Mouse (Mus musculus) stomach, embryonic 16.5 days (tissue): ENCODE data around the gene Guca1a. TPM values are rescaled to one million over a fixed set of nuclear protein-coding genes. Genes with fewer than 3 reads are reported as not detected.

Source experiments
- ATAC-seq: fragments of 200-750 bp; cut with Nextera tagmentation; 2 replicates; pipeline ENCODE4 v1.8.0; 2017; ENCODE audit warnings: moderate number of reproducible peaks, moderate TSS enrichment; ENCODE audit not compliant: insufficient read depth, low FRiP score
- H3K27ac ChIP-seq: fragments of 300-500 bp; sonication (generic); 2 replicates; pipeline ENCODE4 v1.5.1; 2014; ENCODE audit warnings: low read length
- H3K27me3 ChIP-seq: fragments of 300-500 bp; sonication (generic); 2 replicates; pipeline ENCODE4 v1.6.1; 2014; ENCODE audit warnings: low read length, control low read depth, mixed read lengths; ENCODE audit not compliant: control insufficient read depth, insufficient read depth
- H3K36me3 ChIP-seq: fragments of 300-500 bp; sonication (generic); 2 replicates; pipeline ENCODE4 v1.6.1; 2014; ENCODE audit warnings: low read length; ENCODE audit not compliant: control insufficient read depth, insufficient read depth
- H3K4me1 ChIP-seq: fragments of 300-500 bp; sonication (generic); 2 replicates; pipeline ENCODE4 v1.6.1; 2014; ENCODE audit warnings: low read length, control low read depth, mixed read lengths; ENCODE audit not compliant: control insufficient read depth, insufficient read depth
- H3K4me2 ChIP-seq: fragments of 300-500 bp; sonication (generic); 2 replicates; pipeline ENCODE4 v1.6.1; 2014; ENCODE audit warnings: low read depth, low read length, mixed read lengths
- H3K4me3 ChIP-seq: fragments of 300-500 bp; sonication (generic); replicated peaks from 2 replicates; pipeline ENCODE4 v1.5.1; 2014; ENCODE audit warnings: mild to moderate bottlenecking, low read length
- H3K9ac ChIP-seq: fragments of 300-500 bp; sonication (generic); 2 replicates; pipeline ENCODE4 v1.6.1; 2014; ENCODE audit warnings: low read length
- H3K9me3 ChIP-seq: fragments of 300-500 bp; sonication (generic); replicated peaks from 2 replicates; pipeline ENCODE4 v1.6.1; 2016; ENCODE audit warnings: low read length, control low read depth; ENCODE audit not compliant: control insufficient read depth
- WGBS: fragments of 180-500 bp; shearing (Covaris S2); extraction: QIAGEN DNeasy Blood & Tissue Kit; methylation state at CpG from one replicate; pipeline ENCODE4 v1.1.7; 2014; 5-methylcytosine and 5-hydroxymethylcytosine counted together
- polyA plus RNA-seq: library from polyadenylated mRNA; unstranded; fragments of >200 nt; fragmentation: Nextera tagmentation; extraction: Ambion mirVana; gene quantifications from 2 replicates; pipeline ENCODE4 v1.2.1, GENCODE M21; 2015

Gene Guca1a
- polyA plus RNA-seq, result 4.7 and 5.4 TPM in 2 replicates

GRCm38 (mm10) chr17:47400451-47400850 lies at the start of gene Guca1a:
TSS of gene Guca1a (minus strand) at chr17:47400584.
- 57% methylated on average over 10 of the region's 10 CpGs for WGBS

GRCm38 (mm10) chr17:47449432-47449831 lies 49.0 kb upstream of the Guca1a start:
- Histone ChIP-seq H3K4me1 (peaks cover 41% of the 10 kb centered on the region), H3K36me3 (no peaks in the 10 kb centered on the region), H3K27ac (peak overlapping the region; percentile 86), H3K9me3 (no peaks in the 10 kb centered on the region), H3K27me3 (no peaks in the 10 kb centered on the region), H3K4me3 (no peak overlapping the region), H3K4me2 (0 out of 2 replicates have a peak overlapping the region, but pooled peaks have one; percentile 11), H3K9ac (peak overlapping the region; percentile 54; the same call in 1 of the 2 replicates)
- no peak for ATAC-seq
- 59% methylated on average over 5 of the region's 5 CpGs for WGBS

More at GRCm38 (mm10) chr17:47400451-47400850, at the start of gene Guca1a:
- Histone ChIP-seq H3K4me1 (peaks cover 3% of the 10 kb centered on the region; the same call in 1 of the 2 replicates), H3K4me2 (no peak within 1 kb of the TSS), H3K27me3 (no peaks in the 10 kb centered on the region), H3K27ac (no peak within 1 kb of the TSS), H3K9ac (no peak within 1 kb of the TSS), H3K4me3 (no peak within 1 kb of the TSS), H3K9me3 (no peaks in the 10 kb centered on the region), H3K36me3 (no peaks in the 10 kb centered on the region)
- ATAC-seq, result no peak

- 31% methylated on average over 8 of the region's 8 CpGs for WGBS
- Histone ChIP-seq H3K27ac (peak overlapping the region; percentile 86), H3K4me1 (peaks cover 38% of the 10 kb centered on the region), H3K9ac (peak overlapping the region; percentile 54; the same call in 1 of the 2 replicates), H3K27me3 (no peaks in the 10 kb centered on the region), H3K4me3 (no peak overlapping the region), H3K4me2 (0 out of 2 replicates have a peak overlapping the region, but pooled peaks have one; percentile 11), H3K36me3 (no peaks in the 10 kb centered on the region), H3K9me3 (no peaks in the 10 kb centered on the region)
- ATAC-seq, result peak; percentile 1; the same call in 1 of the 2 replicates
Measured at GRCm38 (mm10) chr17:47448523-47449372, 48.4 kb upstream of the Guca1a start.

- peaks cover 38% of the 10 kb centered on the region for H3K4me1 ChIP-seq
- H3K27me3 ChIP-seq, result no peaks in the 10 kb centered on the region
- H3K4me2 ChIP-seq, result no peak overlapping the region
- WGBS, result 84% methylated on average over 11 of the region's 11 CpGs
- no peak overlapping the region for H3K4me3 ChIP-seq
- no peaks in the 10 kb centered on the region for H3K36me3 ChIP-seq
- H3K27ac ChIP-seq, result peak overlapping the region; percentile 59
- H3K9ac ChIP-seq, result no peak overlapping the region
- no peaks in the 10 kb centered on the region for H3K9me3 ChIP-seq
- no peak for ATAC-seq
Measured at GRCm38 (mm10) chr17:47446561-47446960, 46.2 kb upstream of the Guca1a start.

- no peaks in the 10 kb centered on the region for H3K9me3 ChIP-seq
- ATAC-seq, result no peak
- peaks cover 35% of the 10 kb centered on the region for H3K4me1 ChIP-seq
- no peaks in the 10 kb centered on the region for H3K36me3 ChIP-seq
- H3K27ac ChIP-seq, result peak overlapping the region; percentile 59
- H3K9ac ChIP-seq, result no peak overlapping the region
- no peak overlapping the region for H3K4me2 ChIP-seq
- H3K27me3 ChIP-seq, result no peaks in the 10 kb centered on the region
- 64% methylated on average over 9 of the region's 9 CpGs for WGBS
- no peak overlapping the region for H3K4me3 ChIP-seq
Measured at GRCm38 (mm10) chr17:47446025-47446424, 45.6 kb upstream of the Guca1a start.

GRCm38 (mm10) chr17:47445518-47445917 lies 45.1 kb upstream of the Guca1a start:
- Histone ChIP-seq H3K9ac (no peak overlapping the region), H3K9me3 (no peaks in the 10 kb centered on the region), H3K27ac (peak overlapping the region; percentile 59; the same call in 1 of the 2 replicates), H3K4me3 (no peak overlapping the region), H3K36me3 (no peaks in the 10 kb centered on the region), H3K4me2 (no peak overlapping the region), H3K4me1 (peaks cover 35% of the 10 kb centered on the region), H3K27me3 (no peaks in the 10 kb centered on the region)
- no peak for ATAC-seq
- 57% methylated on average over 11 of the region's 11 CpGs for WGBS

- WGBS, result 58% methylated on average over 6 of the region's 6 CpGs
- no peak overlapping the region for H3K4me3 ChIP-seq
- 0 out of 2 replicates have a peak overlapping the region, but pooled peaks have one; percentile 1 for H3K9ac ChIP-seq
- H3K36me3 ChIP-seq, result no peaks in the 10 kb centered on the region
- no peak for ATAC-seq
- no peak overlapping the region for H3K27ac ChIP-seq
- no peaks in the 10 kb centered on the region for H3K9me3 ChIP-seq
- peaks cover 35% of the 10 kb centered on the region for H3K4me1 ChIP-seq
- no peak overlapping the region for H3K4me2 ChIP-seq
- no peaks in the 10 kb centered on the region for H3K27me3 ChIP-seq
Measured at GRCm38 (mm10) chr17:47444113-47444512, 43.7 kb upstream of the Guca1a start.

- no peaks in the 10 kb centered on the region for H3K36me3 ChIP-seq
- H3K9me3 ChIP-seq, result no peaks in the 10 kb centered on the region
- peak overlapping the region; percentile 1; the same call in 1 of the 2 replicates for H3K27ac ChIP-seq
- no peak overlapping the region for H3K4me2 ChIP-seq
- no peak for ATAC-seq
- peaks cover 30% of the 10 kb centered on the region for H3K4me1 ChIP-seq
- H3K9ac ChIP-seq, result 0 out of 2 replicates have a peak overlapping the region, but pooled peaks have one; percentile 23
- 78% methylated on average over 3 of the region's 3 CpGs for WGBS
- no peak overlapping the region for H3K4me3 ChIP-seq
- 0 out of 2 replicates have a peak, but pooled peaks cover 6% of the 10 kb centered on the region for H3K27me3 ChIP-seq
Measured at GRCm38 (mm10) chr17:47442271-47442670, 41.9 kb upstream of the Guca1a start.
